Mouse (Mus musculus): ENCODE measurements at regions not wholly inside any gene's neighbourhood (a gene's known extent, or its start where the extent isn't known, plus 50 kb on each side); places are given as distances from the start of the nearest gene placed in this dataset.
"Not testable (repeated sequence)": the region's sequence is repeated elsewhere in the genome, so short reads cannot be mapped to it uniquely, and the experiment has no call there.

- DNase-seq (ENCODE audit: low spot score): no peak
- WGBS: 97% methylated on average over 2 of the region's 2 CpGs
- Histone ChIP-seq H3K4me1 (ENCODE audit: control insufficient read depth, insufficient read depth, low read length) (no peaks in the 10 kb centered on the region), H3K4me3 (ENCODE audit: low read depth, low read length) (no peak overlapping the region), H3K27ac (ENCODE audit: low read depth, low read length) (no peak overlapping the region), H3K9ac (ENCODE audit: low read length) (no peak overlapping the region), H3K4me2 (ENCODE audit: low read length) (no peak overlapping the region), H3K9me3 (replicated peaks; ENCODE audit: control insufficient read depth, low read length) (no peaks in the 10 kb centered on the region), H3K36me3 (ENCODE audit: control insufficient read depth, insufficient read depth, low read length) (no peaks in the 10 kb centered on the region), H3K27me3 (replicated peaks; ENCODE audit: control insufficient read depth, insufficient read depth, low read length) (no peaks in the 10 kb centered on the region)
- ATAC-seq: no peak
These were observed 678.5 kb upstream of the Gm19410 start for GRCm38 (mm10) chr8:35087070-35087469.

- H3K9ac ChIP-seq (ENCODE audit: low read length): no peak overlapping the region
- no peak overlapping the region for H3K27ac ChIP-seq (ENCODE audit: low read depth, low read length)
- WGBS: 77% methylated on average over 18 of the region's 18 CpGs
- H3K9me3 ChIP-seq (replicated peaks; ENCODE audit: control insufficient read depth, low read length): no peaks in the 10 kb centered on the region
- no peaks in the 10 kb centered on the region for H3K4me1 ChIP-seq (ENCODE audit: control insufficient read depth, insufficient read depth, low read length)
- no peaks in the 10 kb centered on the region for H3K27me3 ChIP-seq (replicated peaks; ENCODE audit: control insufficient read depth, insufficient read depth, low read length)
- no peak overlapping the region for H3K4me3 ChIP-seq (ENCODE audit: low read depth, low read length)
- no peak overlapping the region for H3K4me2 ChIP-seq (ENCODE audit: low read length)
- H3K36me3 ChIP-seq (ENCODE audit: control insufficient read depth, insufficient read depth, low read length): no peaks in the 10 kb centered on the region
- DNase-seq (ENCODE audit: low spot score) (no peak), ATAC-seq (no peak)
These were observed 677.0 kb upstream of the Gm19410 start for GRCm38 (mm10) chr8:35088380-35089244.

GRCm38 (mm10) chr8:35089519-35089918, 676.1 kb upstream of the Gm19410 start:
- H3K27me3 ChIP-seq (replicated peaks; ENCODE audit: control insufficient read depth, insufficient read depth, low read length): no peaks in the 10 kb centered on the region
- no peaks in the 10 kb centered on the region for H3K4me1 ChIP-seq (ENCODE audit: control insufficient read depth, insufficient read depth, low read length)
- no peak overlapping the region for H3K9ac ChIP-seq (ENCODE audit: low read length)
- 87% methylated on average over 8 of the region's 8 CpGs for WGBS
- no peak overlapping the region for H3K27ac ChIP-seq (ENCODE audit: low read depth, low read length)
- no peak overlapping the region for H3K4me2 ChIP-seq (ENCODE audit: low read length)
- H3K36me3 ChIP-seq (ENCODE audit: control insufficient read depth, insufficient read depth, low read length): no peaks in the 10 kb centered on the region
- ATAC-seq: no peak
- H3K4me3 ChIP-seq (ENCODE audit: low read depth, low read length): no peak overlapping the region
- no peak for DNase-seq (ENCODE audit: low spot score)
- no peaks in the 10 kb centered on the region for H3K9me3 ChIP-seq (replicated peaks; ENCODE audit: control insufficient read depth, low read length)

- no peak for ATAC-seq
- Histone ChIP-seq H3K27ac (ENCODE audit: low read depth, low read length) (no peak overlapping the region), H3K4me2 (ENCODE audit: low read length) (no peak overlapping the region), H3K9me3 (replicated peaks; ENCODE audit: control insufficient read depth, low read length) (no peaks in the 10 kb centered on the region), H3K4me3 (ENCODE audit: low read depth, low read length) (no peak overlapping the region), H3K27me3 (replicated peaks; ENCODE audit: control insufficient read depth, insufficient read depth, low read length) (no peaks in the 10 kb centered on the region), H3K9ac (ENCODE audit: low read length) (no peak overlapping the region), H3K36me3 (ENCODE audit: control insufficient read depth, insufficient read depth, low read length) (no peaks in the 10 kb centered on the region), H3K4me1 (ENCODE audit: control insufficient read depth, insufficient read depth, low read length) (no peaks in the 10 kb centered on the region)
- DNase-seq (ENCODE audit: low spot score): no peak
- 70% methylated on average over 5 of the region's 5 CpGs for WGBS
These were observed 663.9 kb upstream of the Gm19410 start for GRCm38 (mm10) chr8:35101701-35102100.

- H3K4me1 ChIP-seq (ENCODE audit: control insufficient read depth, insufficient read depth, low read length); H3K9me3 ChIP-seq (replicated peaks; ENCODE audit: control insufficient read depth, low read length); H3K27me3 ChIP-seq (replicated peaks; ENCODE audit: control insufficient read depth, insufficient read depth, low read length); H3K27ac ChIP-seq (ENCODE audit: low read depth, low read length); H3K36me3 ChIP-seq (ENCODE audit: control insufficient read depth, insufficient read depth, low read length); H3K4me2 ChIP-seq (ENCODE audit: low read length); H3K9ac ChIP-seq (ENCODE audit: low read length); ATAC-seq; H3K4me3 ChIP-seq (ENCODE audit: low read depth, low read length); DNase-seq (ENCODE audit: low spot score): not testable (repeated sequence)
- WGBS: 94% methylated on average over 3 of the region's 3 CpGs
These were observed 663.5 kb upstream of the Gm19410 start for GRCm38 (mm10) chr8:35102102-35102501.

GRCm38 (mm10) chr8:35104465-35104876, 661.1 kb upstream of the Gm19410 start:
- ATAC-seq; H3K4me2 ChIP-seq (ENCODE audit: low read length); DNase-seq (ENCODE audit: low spot score): not testable (repeated sequence)

GRCm38 (mm10) chr8:35109506-35110217, 655.9 kb upstream of the Gm19410 start:
- H3K4me1 ChIP-seq (ENCODE audit: control insufficient read depth, insufficient read depth, low read length): no peaks in the 10 kb centered on the region
- H3K4me3 ChIP-seq (ENCODE audit: low read depth, low read length): no peak overlapping the region
- H3K27me3 ChIP-seq (replicated peaks; ENCODE audit: control insufficient read depth, insufficient read depth, low read length): no peaks in the 10 kb centered on the region
- 85% methylated on average over 27 of the region's 27 CpGs for WGBS
- no peaks in the 10 kb centered on the region for H3K36me3 ChIP-seq (ENCODE audit: control insufficient read depth, insufficient read depth, low read length)
- no peak overlapping the region for H3K27ac ChIP-seq (ENCODE audit: low read depth, low read length)
- DNase-seq (ENCODE audit: low spot score) (no peak), ATAC-seq (no peak)
- no peak overlapping the region for H3K4me2 ChIP-seq (ENCODE audit: low read length)
- H3K9me3 ChIP-seq (replicated peaks; ENCODE audit: control insufficient read depth, low read length): no peaks in the 10 kb centered on the region
- no peak overlapping the region for H3K9ac ChIP-seq (ENCODE audit: low read length)

More at GRCm38 (mm10) chr8:35104465-35104876, 661.1 kb upstream of the Gm19410 start:
- H3K27ac ChIP-seq (ENCODE audit: low read depth, low read length); H3K4me1 ChIP-seq (ENCODE audit: control insufficient read depth, insufficient read depth, low read length); H3K36me3 ChIP-seq (ENCODE audit: control insufficient read depth, insufficient read depth, low read length); H3K9me3 ChIP-seq (replicated peaks; ENCODE audit: control insufficient read depth, low read length); H3K4me3 ChIP-seq (ENCODE audit: low read depth, low read length); H3K9ac ChIP-seq (ENCODE audit: low read length); H3K27me3 ChIP-seq (replicated peaks; ENCODE audit: control insufficient read depth, insufficient read depth, low read length): not testable (repeated sequence)

- H3K4me2 ChIP-seq (ENCODE audit: low read length): no peak overlapping the region
- WGBS: 97% methylated on average over 8 of the region's 8 CpGs
- no peaks in the 10 kb centered on the region for H3K36me3 ChIP-seq (ENCODE audit: control insufficient read depth, insufficient read depth, low read length)
- no peaks in the 10 kb centered on the region for H3K4me1 ChIP-seq (ENCODE audit: control insufficient read depth, insufficient read depth, low read length)
- H3K4me3 ChIP-seq (ENCODE audit: low read depth, low read length): no peak overlapping the region
- no peak for ATAC-seq
- H3K9ac ChIP-seq (ENCODE audit: low read length): no peak overlapping the region
- H3K9me3 ChIP-seq (replicated peaks; ENCODE audit: control insufficient read depth, low read length): no peaks in the 10 kb centered on the region
- no peaks in the 10 kb centered on the region for H3K27me3 ChIP-seq (replicated peaks; ENCODE audit: control insufficient read depth, insufficient read depth, low read length)
- no peak for DNase-seq (ENCODE audit: low spot score)
- H3K27ac ChIP-seq (ENCODE audit: low read depth, low read length): no peak overlapping the region
These were observed 655.3 kb upstream of the Gm19410 start for GRCm38 (mm10) chr8:35110286-35110685.

GRCm38 (mm10) chr8:35111130-35111529, 654.5 kb upstream of the Gm19410 start:
- Histone ChIP-seq H3K9ac (ENCODE audit: low read length) (no peak overlapping the region), H3K4me2 (ENCODE audit: low read length) (no peak overlapping the region)
- WGBS: 55% methylated on average over 7 of the region's 7 CpGs

More at GRCm38 (mm10) chr8:35111130-35111529, 654.5 kb upstream of the Gm19410 start:
- no peak for ATAC-seq
- Histone ChIP-seq H3K27ac (ENCODE audit: low read depth, low read length) (no peak overlapping the region), H3K4me3 (ENCODE audit: low read depth, low read length) (no peak overlapping the region), H3K27me3 (replicated peaks; ENCODE audit: control insufficient read depth, insufficient read depth, low read length) (no peaks in the 10 kb centered on the region), H3K4me1 (ENCODE audit: control insufficient read depth, insufficient read depth, low read length) (no peaks in the 10 kb centered on the region), H3K9me3 (replicated peaks; ENCODE audit: control insufficient read depth, low read length) (no peaks in the 10 kb centered on the region), H3K36me3 (ENCODE audit: control insufficient read depth, insufficient read depth, low read length) (no peaks in the 10 kb centered on the region)
- DNase-seq (ENCODE audit: low spot score): no peak

Data from forebrain, embryonic 14.5 days (tissue).